Comparison of ENCODE assay signal across 9 mouse cellular contexts in the genomic region with DNA sequence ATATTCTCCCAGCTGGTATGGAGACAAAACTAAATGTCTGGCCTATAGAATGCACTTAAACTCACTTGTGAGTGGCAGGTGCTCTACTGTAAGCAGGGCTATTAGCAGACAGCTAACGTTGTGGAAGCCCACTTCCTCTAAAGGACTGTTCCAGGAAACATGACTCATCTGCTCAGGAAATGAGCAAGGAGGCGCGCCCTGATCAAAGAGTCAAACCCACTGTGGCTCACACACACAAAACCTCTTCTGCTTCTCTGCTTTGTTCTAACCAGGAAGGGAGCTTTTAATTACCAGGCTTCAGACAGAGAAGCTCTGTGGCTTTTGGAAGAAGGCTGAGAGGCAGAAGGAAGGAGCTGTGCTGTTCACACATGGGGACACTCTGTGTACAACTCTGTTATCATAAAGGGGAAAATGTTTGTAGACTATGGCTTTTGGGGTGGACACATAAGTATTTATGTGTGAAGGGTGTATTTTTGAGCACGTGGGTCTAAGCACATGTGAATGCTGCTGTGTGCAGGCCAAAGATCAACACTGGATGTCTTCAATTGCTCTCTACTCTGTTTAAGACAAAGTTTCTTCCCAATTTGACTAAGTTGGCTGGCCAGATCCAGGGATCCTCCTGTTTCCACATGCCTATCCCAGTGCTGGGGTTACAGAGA.
DNase-seq lines count a peak whose midpoint lies in the region; ATAC-seq and TF ChIP-seq lines count a peak whose summit lies in the region.
"Had no signal": no experiment of that assay in that cellular context is flagged by ENCODE, and none has a peak within 500 bp of the region (broad histone marks: within the 10 kb centered on the region; RNA-seq: fewer than 3 reads in every experiment).

No protein-coding gene starts in this region.

- DNase-seq in left cerebral cortex, adult 2 months (ENCODE audit: extremely low spot score in 1 of 2, low spot score in 2 of 2), result no peak
- no peak for DNase-seq in left cerebral cortex, adult 11 months (ENCODE audit: low spot score)
- DNase-seq in embryo, embryonic 9.5 days (ENCODE audit: extremely low spot score), result peak; percentile 25
- DNase-seq in heart, postnatal 14 days, result peak; percentile 56 to 57
- no peak for DNase-seq in limb, embryonic 10.5 days (ENCODE audit: low spot score)
- peak; percentile 82 for DNase-seq in thymus, postnatal 14 days
- no peak for DNase-seq in gastrocnemius, postnatal 4 days (ENCODE audit: low spot score in 2 of 2)

- H3K36me3 ChIP-seq in limb, embryonic 10.5 days, result no peaks in the 10 kb centered on the region
- no peaks in the 10 kb centered on the region for H3K36me3 ChIP-seq in midbrain, embryonic 15.5 days (replicated peaks)

- peaks cover 7% of the 10 kb centered on the region; the same call in 1 of the 2 replicates for H3K4me1 ChIP-seq in limb, embryonic 10.5 days
- H3K4me1 ChIP-seq in midbrain, embryonic 15.5 days, result no peaks in the 10 kb centered on the region

- no peak overlapping the region for H3K4me2 ChIP-seq in midbrain, embryonic 15.5 days

- ATAC-seq in midbrain, embryonic 15.5 days (replicated peaks), result peak; percentile 40; the same call in 1 of the 2 replicates

- intact Hi-C loops in left cerebral cortex, adult 2 months (cut with DNase I), result loop anchor here (10.0 kb wide), 1 partner anchor 111 kb away; no protein-coding TSS in a partner anchor
- intact Hi-C loops in heart, postnatal 14 days (cut with DNase I), result loop anchor here (5.0 kb wide), 1 partner anchor 164 kb away; no protein-coding TSS in a partner anchor

- H3K27ac ChIP-seq in left cerebral cortex, adult 2 months, result peak overlapping the region; percentile 25
- 0 out of 2 replicates have a peak overlapping the region, but pooled peaks have one; percentile 8 for H3K27ac ChIP-seq in limb, embryonic 10.5 days
- peak overlapping the region; percentile 19; the same call in 1 of the 2 replicates for H3K27ac ChIP-seq in midbrain, embryonic 15.5 days

- 62% methylated on average over 4 of the region's 4 CpGs for WGBS in limb, embryonic 10.5 days
- 55% methylated on average over 4 of the region's 4 CpGs for WGBS in midbrain, embryonic 15.5 days

- H3K4me3 ChIP-seq in left cerebral cortex, adult 2 months, result no peak overlapping the region
- no peak overlapping the region for H3K4me3 ChIP-seq in limb, embryonic 10.5 days
- no peak overlapping the region for H3K4me3 ChIP-seq in midbrain, embryonic 15.5 days
- H3K4me3 ChIP-seq: erythroblast, embryonic 14.5 days had no signal

- H3K9me3 ChIP-seq in limb, embryonic 10.5 days (replicated peaks), result no peaks in the 10 kb centered on the region
- no peaks in the 10 kb centered on the region for H3K9me3 ChIP-seq in midbrain, embryonic 15.5 days

- TF ChIP-seq CTCF in left cerebral cortex, adult 2 months (IDR thresholded peaks at IDR 0.05), result no peak

- H3K9ac ChIP-seq in midbrain, embryonic 15.5 days, result no peak overlapping the region

- H3K27me3 ChIP-seq in limb, embryonic 10.5 days (ENCODE audit: low read depth, poor library complexity, severe bottlenecking), result no peaks in the 10 kb centered on the region
- no peaks in the 10 kb centered on the region for H3K27me3 ChIP-seq in midbrain, embryonic 15.5 days (replicated peaks)

Comparison
In these comparisons a context has a peak if more than half of its experiments do, and no peak if none do; other contexts are left out.
1. DNase-seq: peak in embryo, embryonic 9.5 days (single experiment), heart, postnatal 14 days (2 of 2) and thymus, postnatal 14 days (single experiment); none in left cerebral cortex, adult 2 months (0 of 2), left cerebral cortex, adult 11 months (single experiment), limb, embryonic 10.5 days (single experiment) and gastrocnemius, postnatal 4 days (0 of 2).
2. Peak in every context shown above with its lines, with median percentiles within 50 percentile points of each other: H3K27ac ChIP-seq.